Mouse (Mus musculus) brain, embryonic 14.5 days (tissue): ENCODE data around the gene Gm4847.

Experiments used
- CTCF ChIP-seq: fragments of 200-500 bp; IDR thresholded peaks from 2 replicates; pipeline ENCODE4 v1.5.1; 2012; ENCODE audit warnings: inconsistent platforms, mild to moderate bottlenecking, moderate library complexity, borderline replicate concordance; ENCODE audit not compliant: insufficient read depth, insufficient read length; ENCODE audit errors: extremely low read depth
- POLR2A ChIP-seq: fragments of 200-500 bp; IDR thresholded peaks from 2 replicates; pipeline ENCODE4 v1.6.1; 2012; ENCODE audit warnings: mild to moderate bottlenecking, inconsistent platforms, borderline replicate concordance; ENCODE audit not compliant: poor library complexity, insufficient read depth, insufficient read length, severe bottlenecking; ENCODE audit errors: extremely low read depth

- TF ChIP-seq POLR2A, result no peak
- no peak for TF ChIP-seq CTCF
Observed at GRCm38 (mm10) chr1:166660800-166661199, 13.3 kb upstream of the Gm4847 start.
